Mouse (Mus musculus): ENCODE measurements around the gene Zc2hc1b. TPM values are rescaled to one million over a fixed set of nuclear protein-coding genes. Genes with fewer than 3 reads are reported as not detected.
"Not testable (repeated sequence)": the region's sequence is repeated elsewhere in the genome, so short reads cannot be mapped to it uniquely, and the experiment has no call there.

Gene Zc2hc1b
- not detected in 2 replicates for total RNA-seq (2021)
- long read RNA-seq, result 0 reads

DNA sequence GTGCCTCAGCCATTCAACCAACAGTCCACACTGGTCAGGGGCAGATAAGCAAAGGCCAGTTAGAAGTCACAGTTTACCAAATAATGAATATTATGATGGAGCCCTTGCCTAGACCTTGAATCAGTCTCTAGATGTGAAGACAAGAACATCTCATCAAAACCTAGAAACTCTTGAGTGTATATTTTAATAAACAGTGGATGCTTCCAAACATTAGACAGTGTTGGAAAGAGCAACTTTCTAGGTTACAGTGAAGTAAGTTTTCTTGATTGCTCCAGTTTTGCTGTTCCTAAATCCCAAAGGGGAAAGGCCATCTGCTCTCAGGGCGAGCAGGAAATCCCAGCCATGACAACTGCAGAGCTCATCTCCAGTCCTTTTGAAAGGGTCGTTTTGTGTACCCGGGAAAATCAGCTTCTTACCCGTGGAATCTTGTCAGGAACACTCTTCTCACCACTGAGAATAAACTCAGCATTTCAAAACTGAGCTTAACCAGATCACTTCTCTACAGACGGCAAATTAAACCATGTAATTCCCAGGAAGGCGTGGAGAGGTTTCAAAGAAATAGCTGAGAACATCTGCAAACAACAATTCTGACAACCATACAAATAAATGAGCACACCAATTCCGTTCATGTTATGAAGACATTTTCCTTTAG is at the start of gene Zc2hc1b:
Gene Zc2hc1b, minus strand, starts transcription at position 51 of the 652 bp plus-strand sequence.
- DNase-seq, result no peak

DNA sequence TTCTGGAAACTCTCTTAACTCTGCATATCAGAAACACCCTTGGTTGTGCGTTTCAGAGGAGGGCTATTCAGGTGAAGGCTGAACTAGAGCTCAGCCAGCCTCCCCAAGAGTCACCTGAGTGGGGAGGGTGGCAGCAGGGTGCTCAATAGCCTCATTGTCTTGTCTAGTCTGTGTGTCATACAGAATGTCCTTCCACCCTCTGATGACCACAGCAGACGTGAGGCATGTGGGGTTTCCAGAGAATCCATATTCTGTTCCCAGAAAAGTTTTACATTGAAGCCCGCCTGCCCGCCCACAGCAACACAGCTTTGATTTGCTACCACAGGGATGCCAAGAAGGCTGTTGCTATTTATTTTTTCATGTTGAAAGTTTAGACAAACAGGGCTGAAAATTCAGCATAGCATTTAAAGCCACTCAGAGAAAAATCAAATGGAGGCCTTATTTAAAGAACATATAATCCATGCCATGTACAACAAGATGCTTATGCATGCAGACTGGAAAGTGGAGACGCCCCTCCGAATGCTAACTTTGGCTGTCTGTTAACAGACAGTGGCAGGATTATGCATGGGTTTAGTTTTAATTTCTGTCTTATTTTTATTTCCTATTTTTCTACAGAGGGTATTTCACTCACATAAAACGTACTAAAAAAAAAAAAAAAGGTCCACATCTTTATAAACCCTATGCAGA is 47.7 kb upstream of the Zc2hc1b start:
- no peak for DNase-seq

DNA sequence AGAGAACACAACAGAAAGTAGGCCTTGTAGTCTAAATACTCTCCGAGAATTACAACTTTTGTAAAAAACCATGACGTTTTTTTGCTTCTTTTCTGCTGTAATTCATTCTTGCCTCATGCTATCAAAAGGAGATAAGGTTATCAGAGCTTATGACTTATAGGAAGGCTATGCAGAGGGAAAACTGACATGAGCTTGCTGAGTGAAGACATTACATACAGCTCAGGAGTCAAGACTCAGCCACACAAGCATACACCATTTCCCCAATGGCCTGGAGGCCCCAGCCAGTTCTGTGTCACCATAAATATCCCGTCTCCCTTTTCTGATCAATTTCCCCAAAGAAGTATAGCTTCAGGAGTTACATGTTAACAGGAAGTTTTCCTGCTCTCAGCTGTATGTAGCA is 44.3 kb upstream of the Zc2hc1b start:
- no peak for DNase-seq

DNA sequence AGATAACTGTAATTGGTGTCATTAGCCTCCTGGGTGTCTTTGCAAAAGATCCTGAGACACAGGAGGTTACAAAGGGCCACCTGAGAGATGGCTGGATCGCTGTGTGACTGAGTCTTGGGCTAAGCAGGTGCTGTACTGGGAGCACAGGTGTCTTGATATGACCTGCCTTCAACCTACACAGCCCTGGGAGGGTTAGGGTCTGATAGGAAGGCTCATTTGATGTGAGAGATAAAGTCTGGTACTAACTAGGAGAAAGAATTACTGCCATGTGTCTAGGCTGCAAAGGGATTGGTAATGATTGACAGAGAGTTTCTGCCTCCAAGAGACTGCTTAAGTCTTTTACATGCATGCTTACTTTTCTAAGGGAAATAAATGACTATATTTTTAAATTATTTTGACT is 42.2 kb upstream of the Zc2hc1b start:
- DNase-seq, result no peak

DNA sequence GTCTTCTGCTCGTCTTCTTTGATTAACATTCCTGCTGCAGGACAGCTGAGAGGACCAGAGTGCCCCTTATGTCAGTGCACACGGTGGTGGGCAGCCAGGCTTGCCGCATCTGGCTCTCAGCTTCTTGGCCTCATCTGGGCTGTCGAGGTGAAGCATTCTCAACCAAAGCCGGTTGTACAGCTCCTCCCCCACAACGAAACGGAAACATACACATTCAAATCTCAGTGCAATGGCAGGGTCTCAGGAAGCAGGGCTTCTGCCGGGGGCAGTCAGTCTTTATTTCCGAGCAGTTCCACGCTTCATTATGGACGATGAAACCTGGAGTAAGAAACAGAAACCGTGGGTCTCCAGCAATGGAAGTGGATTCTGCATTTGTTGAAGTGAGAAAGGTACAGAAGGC is 36.1 kb upstream of the Zc2hc1b start:
- DNase-seq, result no peak

DNA sequence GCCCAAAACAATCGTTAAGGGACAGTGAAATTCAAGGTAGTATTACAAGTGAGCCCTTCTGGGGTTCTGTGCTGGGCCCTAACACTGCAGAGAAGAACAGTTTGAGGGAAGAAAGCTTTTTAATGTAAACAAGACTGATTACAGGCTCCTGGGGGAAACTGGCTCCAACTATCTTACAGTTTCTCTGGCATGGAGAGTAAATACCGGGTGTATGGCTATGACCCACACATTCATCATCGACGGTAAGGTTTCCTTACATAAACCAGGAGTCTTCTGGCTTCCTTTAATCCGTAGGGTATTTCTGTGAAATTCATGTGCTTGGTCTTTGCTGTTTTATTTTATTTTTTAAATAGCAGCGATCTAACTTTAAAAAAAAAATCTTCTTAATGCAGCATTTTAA is 35.0 kb upstream of the Zc2hc1b start:
- no peak for DNase-seq

DNA sequence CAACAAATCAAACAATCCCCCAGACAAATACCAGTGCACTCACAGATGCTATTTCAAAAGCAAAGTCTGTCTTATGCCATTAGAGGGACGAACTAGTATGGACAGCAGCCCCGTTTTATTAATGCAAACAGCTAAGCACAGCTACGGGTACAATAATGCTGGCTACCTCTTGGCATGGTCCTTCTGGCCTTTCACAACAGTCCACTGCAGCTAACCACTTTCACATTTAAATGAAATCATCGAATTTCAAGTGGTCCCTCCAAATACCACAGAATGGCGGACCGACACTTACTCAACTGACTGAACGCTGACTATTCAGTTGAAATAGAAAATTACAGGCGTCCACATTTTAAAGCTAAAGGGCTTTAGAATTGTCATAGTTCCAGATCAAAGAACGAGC is 34.5 kb upstream of the Zc2hc1b start:
- DNase-seq, result no peak

DNA sequence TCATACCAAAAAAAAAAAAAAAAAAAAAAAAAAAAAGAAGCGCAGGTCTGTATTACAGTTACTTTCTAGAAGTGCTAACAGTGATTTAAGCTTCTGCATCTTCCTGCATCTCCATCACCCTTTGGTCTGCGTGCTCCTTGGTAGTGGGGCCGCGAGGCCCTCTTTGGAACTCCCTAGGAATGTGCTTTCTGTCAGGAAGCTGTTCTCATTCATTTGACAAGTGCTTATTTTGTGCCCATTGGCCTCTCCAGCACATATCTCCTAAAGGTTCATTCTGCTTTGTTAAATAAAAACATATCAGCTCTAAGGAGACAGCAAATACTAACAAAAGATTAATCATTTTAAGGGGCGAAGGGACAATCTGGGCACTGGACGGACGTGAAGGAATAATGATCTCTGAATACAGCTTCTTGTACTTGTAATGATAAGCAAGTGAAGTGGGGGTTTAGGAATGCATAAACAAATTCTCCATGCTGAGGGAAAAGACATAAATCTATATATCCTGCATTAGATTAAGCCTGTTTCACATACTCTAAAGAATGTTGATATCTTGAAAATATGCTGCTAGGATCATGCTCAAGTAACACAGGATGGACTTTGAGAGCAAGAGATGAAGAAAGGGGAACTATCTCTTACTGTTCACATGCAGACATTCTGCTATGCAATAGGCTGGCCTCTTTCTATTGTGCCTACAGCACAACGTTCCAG is 32.3 kb upstream of the Zc2hc1b start:
- no peak for DNase-seq

DNA sequence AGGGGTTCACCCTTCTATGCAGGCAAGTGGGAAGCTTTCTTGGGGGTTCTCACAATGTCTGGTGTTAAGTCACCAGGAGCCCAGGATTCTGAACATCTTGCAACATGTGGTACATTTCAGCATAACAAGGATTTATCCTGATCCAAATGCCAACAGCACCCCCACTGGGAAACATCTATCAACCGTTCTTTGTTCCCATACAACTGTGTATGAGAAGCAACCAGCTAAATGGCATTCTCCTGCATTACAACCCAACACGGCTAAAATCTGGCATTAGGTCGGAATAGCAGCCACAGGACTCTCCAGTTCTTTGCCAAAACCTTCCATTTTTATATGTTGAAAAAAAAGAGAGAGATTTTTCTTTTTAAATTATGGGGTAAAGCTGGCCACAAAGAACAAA is 31.7 kb upstream of the Zc2hc1b start:
- no peak for DNase-seq

DNA sequence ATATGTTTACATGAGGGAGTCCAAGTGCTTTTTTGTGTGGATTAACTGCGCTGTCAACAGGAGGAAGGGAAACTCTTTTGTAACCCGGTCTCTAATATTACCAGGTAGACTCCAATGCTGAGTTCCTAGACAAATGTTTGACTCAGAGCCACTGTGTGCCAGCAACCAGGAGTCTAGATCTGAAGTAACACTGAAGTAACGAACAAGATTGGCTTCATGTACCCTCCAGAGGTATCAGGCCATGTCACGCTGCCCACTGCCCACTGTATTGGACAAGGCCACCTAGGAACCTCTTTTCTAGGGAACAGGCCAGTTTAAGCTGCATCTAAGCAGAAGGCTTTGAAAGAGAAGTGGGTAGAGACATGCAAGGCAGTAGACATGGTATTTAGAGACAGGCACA is 31.2 kb upstream of the Zc2hc1b start:
- DNase-seq, result no peak

DNA sequence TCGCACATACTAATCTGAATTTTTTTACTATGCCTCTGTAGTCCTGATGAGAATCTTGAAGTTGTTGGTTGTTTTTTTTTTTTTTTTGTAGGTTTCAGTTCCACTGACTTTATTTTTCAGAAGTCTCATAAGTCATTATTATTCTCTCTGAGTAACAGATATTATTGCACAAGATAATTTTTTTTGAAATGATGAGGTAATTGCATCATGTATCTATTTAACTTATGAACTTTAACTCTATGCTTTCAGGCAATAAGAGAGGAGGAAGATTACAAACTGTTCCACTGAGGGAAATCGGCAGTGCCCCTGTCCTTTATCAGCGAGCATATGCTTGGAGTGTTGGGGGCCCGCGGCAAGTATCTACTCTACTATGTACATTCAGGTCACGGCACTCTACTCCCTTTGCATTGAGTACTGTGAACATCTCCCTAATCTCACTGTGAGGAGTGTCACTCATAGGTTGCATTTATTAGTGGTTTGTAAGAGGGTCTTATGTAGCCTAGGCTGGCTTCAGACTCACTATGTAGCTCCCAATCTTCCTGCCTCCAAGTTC is 24.0 kb upstream of the Zc2hc1b start:
- DNase-seq, result no peak

DNA sequence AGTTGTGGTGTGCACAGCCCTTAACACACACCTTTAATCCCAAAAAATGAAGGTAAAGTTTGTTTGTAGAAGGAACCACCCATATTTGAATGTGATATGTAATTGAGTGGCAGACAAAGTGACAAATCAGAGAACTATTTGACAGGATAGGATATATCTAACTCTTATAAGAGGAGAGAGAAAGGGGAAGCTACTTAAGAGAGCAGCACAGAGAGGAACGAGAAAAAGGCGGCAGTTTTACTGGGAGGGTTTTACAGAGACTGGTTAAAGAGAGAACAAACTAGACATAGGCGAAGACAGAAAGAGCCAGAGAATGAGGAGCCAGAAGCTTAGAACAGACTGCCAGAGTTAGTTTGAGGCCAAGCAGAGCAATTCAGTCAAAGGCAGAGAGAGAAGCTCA is 23.0 kb upstream of the Zc2hc1b start:
- no peak for DNase-seq

DNA sequence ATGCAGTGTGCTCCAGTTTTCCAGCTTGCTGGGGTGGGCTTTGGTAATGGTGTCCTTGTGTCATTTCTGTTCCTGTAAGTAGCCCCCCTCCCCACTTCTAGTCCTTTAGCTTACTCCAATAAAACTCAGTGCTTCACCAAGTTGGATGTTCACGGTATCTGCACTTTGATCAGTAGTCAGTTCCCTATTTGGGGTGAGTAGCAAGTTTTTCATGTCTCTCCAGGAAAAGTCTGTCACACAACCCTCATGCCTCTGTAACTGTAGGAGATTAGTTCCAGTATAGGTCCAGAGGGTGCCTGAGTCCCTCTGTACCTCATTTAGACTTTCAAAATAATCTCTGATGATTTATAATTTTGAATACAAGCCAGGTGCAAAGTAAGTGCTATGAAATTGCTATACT is 21.4 kb upstream of the Zc2hc1b start:
- DNase-seq, result no peak

DNA sequence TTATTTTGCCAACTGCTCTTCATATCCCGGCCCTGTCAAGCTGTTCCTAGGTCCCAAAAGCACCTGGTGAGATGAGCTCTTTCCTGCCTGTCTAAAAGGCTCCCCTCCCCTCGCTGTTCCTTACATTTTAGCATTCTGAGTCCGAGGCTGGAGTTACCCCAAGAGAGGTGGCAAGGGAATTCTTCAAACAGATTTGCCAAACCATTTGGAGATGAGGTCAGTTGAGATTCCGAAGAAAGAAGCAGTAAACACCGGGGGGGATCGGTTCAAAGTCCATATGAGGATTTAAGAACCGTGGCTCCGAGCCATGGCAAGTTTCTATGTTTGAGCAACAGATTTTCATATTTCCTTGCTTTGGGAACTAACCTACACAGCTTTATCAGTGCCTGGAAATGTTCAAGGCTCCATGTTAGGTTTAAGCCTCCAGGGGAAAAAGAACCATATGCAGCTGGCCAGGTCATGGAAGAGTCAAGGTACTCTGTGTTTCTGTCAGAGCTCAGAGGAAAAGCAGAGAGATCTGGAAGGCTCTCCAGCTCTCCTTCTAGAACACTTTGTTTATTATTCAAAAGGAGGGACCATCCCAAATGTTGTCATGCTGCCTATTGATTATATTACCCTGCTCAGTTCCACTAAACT is 19.2 kb upstream of the Zc2hc1b start:
- no peak for DNase-seq

DNA sequence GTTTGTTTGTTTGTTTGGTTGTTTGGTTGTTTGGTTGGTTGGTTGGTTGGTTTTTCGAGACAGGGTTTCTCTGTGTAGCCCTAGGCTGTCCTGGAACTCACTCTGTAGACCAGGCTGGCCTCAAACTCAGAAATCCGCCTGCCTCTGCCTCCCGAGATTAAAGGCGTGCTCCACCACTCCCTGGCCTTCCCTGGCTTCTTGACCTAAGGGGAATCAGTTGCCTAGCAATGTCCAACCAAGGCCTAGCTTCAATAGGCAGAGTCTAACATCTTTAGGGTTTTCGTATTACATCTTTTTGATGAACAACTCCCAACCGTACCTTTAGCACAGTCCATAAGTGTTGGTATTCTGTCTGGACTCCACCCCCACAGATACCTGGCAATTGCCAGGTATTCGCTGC is 15.7 kb upstream of the Zc2hc1b start:
- DNase-seq, result not testable (repeated sequence)

DNA sequence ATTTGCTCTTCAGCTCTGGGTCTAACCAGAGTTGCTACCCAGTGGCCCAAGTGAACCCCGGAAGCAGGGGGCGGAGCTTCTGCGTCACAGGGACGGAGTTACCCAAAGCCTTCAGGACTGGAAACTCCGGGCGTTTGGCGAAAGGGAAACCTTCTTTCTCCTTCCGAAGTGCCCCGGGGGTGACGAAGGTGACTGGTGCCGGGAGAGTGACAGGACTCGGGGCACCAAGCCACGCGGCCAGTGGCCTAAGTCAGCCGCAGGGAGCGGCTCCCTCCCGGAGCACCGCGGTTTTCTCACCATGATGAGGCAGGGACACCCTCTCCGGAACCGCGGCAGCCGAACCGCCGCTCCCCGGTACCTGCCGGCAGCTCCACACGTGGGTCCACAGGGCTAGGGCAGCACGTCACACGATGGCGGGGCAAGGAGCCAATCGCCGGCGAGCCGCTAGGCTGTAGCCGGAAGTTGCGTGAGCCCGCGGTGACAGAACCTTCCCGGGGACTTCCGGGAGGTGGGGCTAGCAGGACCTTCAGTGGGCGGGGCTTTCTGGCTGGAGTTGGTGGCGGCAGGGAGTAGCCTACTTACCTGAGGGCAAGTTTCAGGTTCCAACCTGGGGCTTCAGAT is 15.0 kb upstream of the Zc2hc1b start, which contains the start of gene Ltv1:
Gene Ltv1, minus strand, starts transcription at position 438 of the 621 bp plus-strand sequence.
- peak; percentile 97 for DNase-seq

DNA sequence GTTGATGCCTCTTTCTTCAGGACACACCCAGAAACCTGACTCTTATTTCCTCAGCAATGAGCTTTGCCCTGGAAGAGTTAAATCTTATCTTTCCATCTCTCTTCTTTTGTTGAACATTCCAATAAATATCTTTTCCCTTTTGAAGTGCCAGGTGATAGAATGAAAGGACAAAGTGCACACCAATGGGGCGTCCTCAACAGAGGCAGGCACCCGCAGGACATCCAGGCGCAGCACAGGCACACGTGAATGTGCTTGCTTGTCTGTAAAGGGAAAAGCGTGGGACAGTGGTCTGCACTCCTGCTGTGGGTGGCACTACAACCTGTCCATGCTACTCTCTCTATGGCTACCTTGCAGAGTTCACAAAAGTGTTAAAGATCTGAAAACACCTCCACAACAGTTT is 12.1 kb upstream of the Zc2hc1b start:
- no peak for DNase-seq

DNA sequence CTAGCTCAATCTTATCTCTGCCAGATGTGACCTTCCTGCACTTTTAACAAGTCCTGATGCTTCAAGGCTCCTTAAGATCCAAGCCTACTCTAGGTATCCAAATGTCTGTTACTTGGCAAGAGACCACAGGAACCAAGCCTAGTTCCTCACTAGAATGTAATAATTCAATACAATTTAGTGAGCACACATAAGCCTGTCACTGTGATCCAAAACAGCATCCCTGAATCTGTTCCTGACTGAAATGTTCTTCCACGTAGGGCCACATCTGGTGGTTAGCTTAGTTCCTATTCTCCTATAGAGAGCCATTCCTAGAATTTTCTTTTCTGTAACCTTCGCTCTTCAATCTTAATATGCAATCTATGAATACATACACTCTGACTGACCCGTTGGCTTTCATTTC is 8.9 kb upstream of the Zc2hc1b start:
- DNase-seq, result no peak

DNA sequence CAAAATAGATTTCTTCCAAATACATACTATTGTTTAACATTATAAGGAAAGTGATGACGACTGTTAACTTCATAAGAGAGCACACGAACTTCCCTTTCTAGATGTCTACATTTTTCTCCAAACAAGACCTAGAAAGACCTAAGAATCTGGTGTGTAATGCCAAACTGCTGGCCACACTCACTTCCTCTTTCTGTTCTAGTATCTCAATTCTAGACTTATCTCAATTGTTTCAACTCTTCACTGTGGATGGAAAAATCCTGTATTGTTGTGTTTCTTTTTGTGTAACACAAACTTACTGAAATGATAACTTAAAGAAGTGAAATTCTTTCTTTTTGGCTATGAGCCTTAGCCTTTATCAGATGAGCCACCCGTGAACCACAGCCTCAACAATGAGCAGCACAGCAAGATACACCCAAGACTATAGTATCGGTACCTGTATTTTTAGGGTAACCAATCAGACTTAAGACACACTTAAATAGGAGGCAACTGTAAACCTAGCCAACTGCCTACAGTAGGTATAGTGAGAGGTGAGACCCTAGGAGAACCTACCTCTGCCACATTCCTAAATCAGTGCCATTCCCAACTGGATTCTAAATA is 6.4 kb upstream of the Zc2hc1b start:
- no peak for DNase-seq

DNA sequence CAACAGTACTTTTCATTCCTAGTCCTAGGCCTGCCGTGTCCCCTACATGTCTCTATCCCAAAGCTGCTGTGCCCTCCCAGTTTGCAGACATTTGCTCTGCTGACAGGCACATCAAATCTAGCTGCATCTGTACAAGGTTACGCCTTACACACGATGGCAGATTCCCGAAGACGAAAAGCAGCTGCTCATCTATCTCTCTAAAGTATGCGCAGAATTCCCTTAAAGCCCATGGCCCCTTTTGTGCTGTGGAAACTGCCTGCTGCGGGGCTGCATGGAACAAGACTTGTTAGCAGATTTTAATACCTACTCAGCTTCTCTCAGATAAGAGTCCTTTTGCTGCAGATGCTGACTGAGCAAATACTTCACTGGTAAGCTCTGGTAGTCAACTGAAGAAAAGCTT is 2.4 kb upstream of the Zc2hc1b start:
- DNase-seq, result no peak

DNA sequence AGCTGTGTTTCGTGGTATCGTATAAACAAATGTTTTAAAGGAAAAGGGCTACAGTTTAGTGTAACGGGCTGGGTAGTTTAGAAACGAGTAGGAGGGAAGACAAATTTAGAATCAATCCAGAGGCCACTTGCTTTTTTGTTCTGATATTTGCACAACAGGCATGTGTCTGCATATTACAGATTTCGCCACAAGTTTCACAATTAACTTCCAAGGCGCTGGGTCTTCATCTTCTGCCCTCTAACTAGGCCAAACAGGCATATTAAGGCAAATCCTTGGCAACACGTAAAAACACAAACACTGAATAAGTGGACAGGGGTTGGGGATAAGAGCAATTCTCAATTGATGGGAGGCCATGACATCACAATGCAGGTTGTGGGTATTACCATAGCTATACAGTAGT is 2.0 kb downstream of the Zc2hc1b start:
- DNase-seq, result no peak

DNA sequence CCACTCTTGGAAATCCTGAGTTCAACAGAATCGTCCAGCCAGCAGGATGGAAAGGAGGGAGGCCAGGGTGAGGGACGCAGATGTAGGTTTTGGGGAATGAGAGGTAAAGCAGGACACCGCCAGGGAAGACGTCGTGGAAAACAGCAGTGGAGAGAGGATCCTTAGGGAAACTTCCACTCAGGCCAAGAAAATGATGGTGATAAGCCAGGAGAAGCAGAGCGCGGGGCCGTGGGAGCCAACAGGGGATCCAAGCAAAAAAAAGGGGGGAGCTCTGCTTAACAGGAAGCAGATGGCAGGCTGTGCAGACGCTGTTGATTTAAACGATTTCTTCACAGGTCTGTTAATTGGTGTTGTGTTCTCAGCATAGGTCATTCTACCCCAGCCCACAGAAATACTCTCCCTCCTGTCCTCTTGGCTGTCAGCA is 5.0 kb downstream of the Zc2hc1b start:
- DNase-seq, result no peak

Measured in adrenal gland, postnatal 25 days (tissue).